Mouse (Mus musculus) embryonic fibroblast, embryonic 13.5 days (primary cell): ENCODE measurements around the gene Pola2.

Source experiments
- CTCF ChIP-seq: IDR thresholded peaks from 2 replicates; pipeline ENCODE4 v1.5.1; 2011; ENCODE audit warnings: mild to moderate bottlenecking, control low read depth, low read length, moderate library complexity, borderline replicate concordance; ENCODE audit not compliant: insufficient read depth
- POLR2A ChIP-seq: IDR thresholded peaks from 2 replicates; pipeline ENCODE4 v1.6.1; 2011; ENCODE audit warnings: low read depth, mild to moderate bottlenecking, control low read depth, low read length, moderate library complexity

DNA sequence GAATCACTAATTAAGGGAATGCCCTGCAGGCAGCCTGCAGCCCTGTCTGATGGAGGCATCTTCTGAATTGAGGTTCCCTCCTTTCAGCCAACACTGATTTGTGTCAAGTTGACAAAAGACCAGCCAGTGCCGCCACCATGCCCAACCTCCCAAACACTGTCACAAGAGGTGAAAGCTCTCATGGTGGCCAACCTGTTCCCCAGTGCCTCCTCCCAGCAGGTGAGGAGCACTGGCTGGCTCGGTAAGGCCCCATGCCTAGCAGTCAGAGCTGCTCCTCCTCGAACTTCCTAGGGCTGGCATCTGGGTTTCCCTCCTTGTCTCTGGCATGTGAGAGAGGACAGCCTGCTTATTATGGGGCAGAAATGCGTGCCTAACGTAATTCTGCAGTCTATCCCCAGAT is 24.3 kb downstream of the Pola2 start:
- no peak for TF ChIP-seq POLR2A
- TF ChIP-seq CTCF = no peak
